Mouse (Mus musculus): ENCODE data around the gene Wrb. TPM values are rescaled to one million over a fixed set of nuclear protein-coding genes. Genes with fewer than 3 reads are reported as not detected.

Wrb gene
- polyA plus RNA-seq, 1 experiment from 2014 or later = 94.3 TPM

GRCm38 (mm10) chr16:96160927-96161326 is 15.7 kb downstream of the Wrb start:
- Histone ChIP-seq H3K27me3 (ENCODE audit: insufficient read depth, poor library complexity, severe bottlenecking) (no peaks in the 10 kb centered on the region), H3K36me3 (peaks cover 13% of the 10 kb centered on the region; the same call in 1 of the 2 replicates), H3K4me3 (no peak overlapping the region), H3K27ac (no peak overlapping the region), H3K9me3 (no peaks in the 10 kb centered on the region), H3K4me1 (peaks cover 25% of the 10 kb centered on the region)
- no peak for DNase-seq (ENCODE audit: low spot score)
- 97% methylated on average over 1 of the region's 1 CpGs for WGBS

- no peak for DNase-seq (ENCODE audit: low spot score)
- Histone ChIP-seq H3K4me1 (peaks cover 25% of the 10 kb centered on the region), H3K4me3 (no peak overlapping the region), H3K9me3 (no peaks in the 10 kb centered on the region), H3K36me3 (peaks cover 15% of the 10 kb centered on the region; the same call in 1 of the 2 replicates), H3K27me3 (ENCODE audit: insufficient read depth, poor library complexity, severe bottlenecking) (no peaks in the 10 kb centered on the region), H3K27ac (0 out of 2 replicates have a peak overlapping the region, but pooled peaks have one; percentile 6)
- WGBS = 80% methylated on average over 4 of the region's 4 CpGs
Measured at GRCm38 (mm10) chr16:96161336-96161735, 16.1 kb downstream of the Wrb start.

- Histone ChIP-seq H3K27ac (no peak overlapping the region), H3K9me3 (no peaks in the 10 kb centered on the region), H3K27me3 (ENCODE audit: insufficient read depth, poor library complexity, severe bottlenecking) (no peaks in the 10 kb centered on the region), H3K4me3 (no peak overlapping the region), H3K36me3 (0 out of 2 replicates have a peak, but pooled peaks cover 7% of the 10 kb centered on the region), H3K4me1 (0 out of 2 replicates have a peak, but pooled peaks cover 3% of the 10 kb centered on the region)
- DNase-seq (ENCODE audit: low spot score) = no peak
- 55% methylated on average over 4 of the region's 4 CpGs for WGBS
Measured at GRCm38 (mm10) chr16:96165723-96166264, 20.6 kb downstream of the Wrb start.

GRCm38 (mm10) chr16:96168837-96169236 is 23.6 kb downstream of the Wrb start:
- Histone ChIP-seq H3K36me3 (0 out of 2 replicates have a peak, but pooled peaks cover 7% of the 10 kb centered on the region), H3K4me1 (no peaks in the 10 kb centered on the region; the same call in 1 of the 2 replicates), H3K9me3 (no peaks in the 10 kb centered on the region), H3K27ac (no peak overlapping the region), H3K27me3 (ENCODE audit: insufficient read depth, poor library complexity, severe bottlenecking) (no peaks in the 10 kb centered on the region), H3K4me3 (no peak overlapping the region)
- 85% methylated on average over 4 of the region's 4 CpGs for WGBS
- DNase-seq (ENCODE audit: low spot score) = no peak

GRCm38 (mm10) chr16:96173648-96174047 is 28.4 kb downstream of the Wrb start:
- peaks cover 11% of the 10 kb centered on the region for H3K4me1 ChIP-seq
- H3K36me3 ChIP-seq = no peaks in the 10 kb centered on the region
- H3K4me3 ChIP-seq = no peak overlapping the region
- no peak for DNase-seq (ENCODE audit: low spot score)
- no peaks in the 10 kb centered on the region for H3K27me3 ChIP-seq (ENCODE audit: insufficient read depth, poor library complexity, severe bottlenecking)
- WGBS = 82% methylated on average over 8 of the region's 8 CpGs
- H3K9me3 ChIP-seq = no peaks in the 10 kb centered on the region
- no peak overlapping the region for H3K27ac ChIP-seq

GRCm38 (mm10) chr16:96175399-96175798 is 30.2 kb downstream of the Wrb start:
- Histone ChIP-seq H3K36me3 (no peaks in the 10 kb centered on the region), H3K9me3 (no peaks in the 10 kb centered on the region), H3K4me1 (peaks cover 11% of the 10 kb centered on the region), H3K27ac (peak overlapping the region; percentile 44), H3K27me3 (ENCODE audit: insufficient read depth, poor library complexity, severe bottlenecking) (no peaks in the 10 kb centered on the region), H3K4me3 (no peak overlapping the region)
- no peak for DNase-seq (ENCODE audit: low spot score)
- WGBS = 46% methylated on average over 2 of the region's 2 CpGs

- H3K9me3 ChIP-seq = no peaks in the 10 kb centered on the region
- H3K27me3 ChIP-seq (ENCODE audit: insufficient read depth, poor library complexity, severe bottlenecking) = no peaks in the 10 kb centered on the region
- H3K36me3 ChIP-seq = no peaks in the 10 kb centered on the region
- H3K4me3 ChIP-seq = no peak overlapping the region
- H3K4me1 ChIP-seq = peaks cover 11% of the 10 kb centered on the region
- no peak overlapping the region for H3K27ac ChIP-seq
- no peak for DNase-seq (ENCODE audit: low spot score)
Measured at GRCm38 (mm10) chr16:96179156-96179555, 33.9 kb downstream of the Wrb start.

- no peak for DNase-seq (ENCODE audit: low spot score)
- Histone ChIP-seq H3K36me3 (peaks cover 4% of the 10 kb centered on the region; the same call in 1 of the 2 replicates), H3K4me1 (peaks cover 8% of the 10 kb centered on the region; the same call in 1 of the 2 replicates), H3K27me3 (ENCODE audit: insufficient read depth, poor library complexity, severe bottlenecking) (peaks cover 11% of the 10 kb centered on the region; the same call in 1 of the 2 replicates), H3K27ac (no peak overlapping the region), H3K9me3 (peaks cover 5% of the 10 kb centered on the region; the same call in 1 of the 2 replicates), H3K4me3 (no peak overlapping the region)
- 78% methylated on average over 5 of the region's 5 CpGs for WGBS
Measured at GRCm38 (mm10) chr16:96187619-96188018, 42.4 kb downstream of the Wrb start.

GRCm38 (mm10) chr16:96191531-96192506 is 46.6 kb downstream of the Wrb start, which contains the start of gene Lca5l:
Lca5l (minus strand) TSS chr16:96192271.
- Histone ChIP-seq H3K9me3 (no peaks in the 10 kb centered on the region), H3K27ac (peak within 1 kb of the TSS; percentile 82), H3K4me3 (peak within 1 kb of the TSS; percentile 89), H3K36me3 (no peaks in the 10 kb centered on the region), H3K27me3 (ENCODE audit: insufficient read depth, poor library complexity, severe bottlenecking) (peaks cover 11% of the 10 kb centered on the region; the same call in 1 of the 2 replicates), H3K4me1 (peaks cover 10% of the 10 kb centered on the region; the same call in 1 of the 2 replicates)
- DNase-seq (ENCODE audit: low spot score) = peak; percentile 99
- 1% methylated on average over 77 of the region's 77 CpGs for WGBS

- Histone ChIP-seq H3K27me3 (ENCODE audit: insufficient read depth, poor library complexity, severe bottlenecking) (no peaks in the 10 kb centered on the region), H3K4me3 (peak within 1 kb of the TSS; percentile 58), H3K4me1 (peaks cover 12% of the 10 kb centered on the region), H3K36me3 (no peaks in the 10 kb centered on the region), H3K9me3 (no peaks in the 10 kb centered on the region), H3K27ac (peak within 1 kb of the TSS; percentile 89)
- WGBS = 2% methylated on average over 20 of the region's 20 CpGs
- DNase-seq (ENCODE audit: low spot score) = peak; percentile 97
Measured at GRCm38 (mm10) chr16:96199913-96200701, 54.9 kb downstream of the Wrb start, which contains the start of gene Sh3bgr. Sh3bgr (plus strand) TSS chr16:96200450.

- 26% methylated on average over 9 of the region's 9 CpGs for WGBS
- Histone ChIP-seq H3K9me3 (no peaks in the 10 kb centered on the region), H3K36me3 (no peaks in the 10 kb centered on the region), H3K4me1 (peaks cover 17% of the 10 kb centered on the region), H3K4me3 (peak overlapping the region; percentile 58), H3K27me3 (ENCODE audit: insufficient read depth, poor library complexity, severe bottlenecking) (no peaks in the 10 kb centered on the region), H3K27ac (peak overlapping the region; percentile 89)
- DNase-seq (ENCODE audit: low spot score) = no peak
Measured at GRCm38 (mm10) chr16:96200702-96201028, 55.5 kb downstream of the Wrb start.

- Histone ChIP-seq H3K4me3 (peak overlapping the region; percentile 58), H3K27ac (peak overlapping the region; percentile 89)
- peak; percentile 71 for DNase-seq (ENCODE audit: low spot score)
Measured at GRCm38 (mm10) chr16:96201485-96202232, 56.5 kb downstream of the Wrb start.

More at GRCm38 (mm10) chr16:96201485-96202232, 56.5 kb downstream of the Wrb start:
- H3K36me3 ChIP-seq = 0 out of 2 replicates have a peak, but pooled peaks cover 1% of the 10 kb centered on the region
- no peaks in the 10 kb centered on the region for H3K9me3 ChIP-seq
- peaks cover 27% of the 10 kb centered on the region for H3K4me1 ChIP-seq
- WGBS = 45% methylated on average over 11 of the region's 11 CpGs
- H3K27me3 ChIP-seq (ENCODE audit: insufficient read depth, poor library complexity, severe bottlenecking) = no peaks in the 10 kb centered on the region

All from heart, embryonic 10.5 days (tissue).